Mouse (Mus musculus) thymus, adult 2 months (tissue): ENCODE data around the gene Olfr1043.

Experiments
- CTCF ChIP-seq: fragments of 200-500 bp; IDR thresholded peaks from 2 replicates; pipeline ENCODE4 v1.5.1; 2012; ENCODE audit warnings: mild to moderate bottlenecking, control low read depth, low read length, moderate library complexity, borderline replicate concordance; ENCODE audit not compliant: control insufficient read depth, poor library complexity, insufficient read depth; ENCODE audit errors: extremely low read depth
- POLR2A ChIP-seq: fragments of 200-500 bp; IDR thresholded peaks from 2 replicates; pipeline ENCODE4 v1.6.1; 2012; ENCODE audit warnings: mild to moderate bottlenecking, low read length, control low read depth, moderate library complexity; ENCODE audit not compliant: control insufficient read depth, poor library complexity, insufficient read depth; ENCODE audit errors: extremely low read depth

DNA sequence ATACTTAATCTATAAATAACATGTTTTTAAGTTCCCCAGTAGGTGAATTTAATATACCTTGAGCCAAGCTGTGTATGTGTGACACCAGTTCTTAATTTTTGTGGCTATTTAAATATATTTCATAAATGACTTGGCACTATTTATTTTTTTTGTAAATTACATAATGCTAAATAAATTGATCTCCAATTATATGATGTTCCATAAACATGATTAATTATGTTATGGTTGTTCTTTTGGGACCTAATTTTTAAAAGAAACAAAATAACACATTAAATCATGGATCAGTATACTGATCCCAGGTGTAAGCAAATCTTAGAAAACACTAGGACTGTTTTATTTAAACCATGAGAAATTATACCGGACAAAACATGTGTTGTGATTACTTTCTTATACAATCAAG lies 31.5 kb downstream of the Olfr1043 start, which contains the start of gene Olfr1039:
- TF ChIP-seq CTCF: no peak
- TF ChIP-seq POLR2A: no peak
